Comparison of ENCODE assay signal across 8 mouse cellular contexts in the genomic region with DNA sequence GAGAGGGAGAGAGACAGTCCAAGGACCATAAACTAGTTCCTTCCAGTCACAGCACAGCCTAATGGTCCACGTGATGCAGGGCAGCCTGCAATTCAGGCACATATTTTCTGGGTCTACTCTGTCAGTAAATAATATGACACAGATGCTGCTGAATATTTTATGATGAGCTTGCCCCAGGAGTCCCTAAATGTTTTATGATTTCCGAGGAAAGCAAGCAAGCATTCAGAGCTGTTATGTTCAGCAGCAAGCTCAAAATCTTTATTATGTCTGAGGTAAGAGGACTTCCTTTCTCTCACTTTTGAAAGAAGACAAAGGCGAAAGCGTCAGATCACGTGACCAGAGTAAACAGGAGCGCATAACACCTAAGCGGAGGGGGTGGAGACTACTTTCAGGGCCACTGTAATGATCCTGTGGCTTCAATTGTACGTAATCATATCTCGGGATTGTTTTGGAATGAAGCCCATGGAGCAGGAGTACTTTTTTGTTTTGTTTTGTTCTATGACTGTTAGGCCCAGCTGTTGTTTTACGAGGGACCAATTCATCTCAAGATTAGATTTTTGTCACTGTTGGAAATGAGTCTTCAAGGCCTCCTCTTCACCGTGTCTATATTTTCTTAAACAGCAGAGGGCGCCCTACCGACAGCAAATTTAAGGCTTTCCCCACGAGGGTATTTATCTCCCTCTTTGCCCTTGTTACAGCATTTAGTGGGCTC.
DNase-seq lines count a peak whose midpoint lies in the region; ATAC-seq lines count a peak whose summit lies in the region.

No protein-coding gene starts in this region.

- peak; percentile 93 for ATAC-seq in kidney, embryonic 15.5 days (replicated peaks; ENCODE audit: low FRiP score)
- ATAC-seq in limb, embryonic 12.5 days (ENCODE audit: insufficient number of reproducible peaks, insufficient read depth, low FRiP score, low TSS enrichment, low read depth), result peak; percentile 88
- ATAC-seq in neural tube, embryonic 13.5 days (ENCODE audit: low read depth), result peak; percentile 95

- peak overlapping the region; percentile 66 for H3K27ac ChIP-seq in kidney, embryonic 15.5 days
- peak overlapping the region; percentile 59 for H3K27ac ChIP-seq in limb, embryonic 12.5 days
- H3K27ac ChIP-seq in neural tube, embryonic 13.5 days (replicated peaks), result peak overlapping the region; percentile 82

- 0 out of 2 replicates have a peak, but pooled peaks cover 3% of the 10 kb centered on the region for H3K4me1 ChIP-seq in kidney, embryonic 15.5 days
- H3K4me1 ChIP-seq in limb, embryonic 12.5 days (replicated peaks), result peaks cover 13% of the 10 kb centered on the region
- H3K4me1 ChIP-seq in neural tube, embryonic 13.5 days (replicated peaks), result peaks cover 34% of the 10 kb centered on the region

- intact Hi-C loops in gastrocnemius, postnatal 14 days (cut with DNase I; ENCODE audit: low total_unique reads), result loop anchor here (10.0 kb wide), 2 partner anchors 76 to 554 kb away; no protein-coding TSS in a partner anchor

- 0 out of 2 replicates have a peak overlapping the region, but pooled peaks have one; percentile 20 for H3K4me2 ChIP-seq in kidney, embryonic 15.5 days
- peak overlapping the region; percentile 42 for H3K4me2 ChIP-seq in limb, embryonic 12.5 days
- H3K4me2 ChIP-seq in neural tube, embryonic 13.5 days, result peak overlapping the region; percentile 17

- 27% methylated on average over 14 of the region's 14 CpGs for WGBS in kidney, embryonic 15.5 days
- WGBS in limb, embryonic 12.5 days, result 24% methylated on average over 14 of the region's 14 CpGs
- WGBS in neural tube, embryonic 13.5 days, result 23% methylated on average over 14 of the region's 14 CpGs

- no peaks in the 10 kb centered on the region for H3K27me3 ChIP-seq in kidney, embryonic 15.5 days
- H3K27me3 ChIP-seq in limb, embryonic 12.5 days, result no peaks in the 10 kb centered on the region
- H3K27me3 ChIP-seq in neural tube, embryonic 13.5 days, result no peaks in the 10 kb centered on the region

- H3K9ac ChIP-seq in kidney, embryonic 15.5 days, result no peak overlapping the region
- H3K9ac ChIP-seq in limb, embryonic 12.5 days (replicated peaks), result no peak overlapping the region
- 0 out of 2 replicates have a peak overlapping the region, but pooled peaks have one; percentile 18 for H3K9ac ChIP-seq in neural tube, embryonic 13.5 days

- H3K36me3 ChIP-seq in kidney, embryonic 15.5 days, result no peaks in the 10 kb centered on the region
- H3K36me3 ChIP-seq in limb, embryonic 12.5 days, result no peaks in the 10 kb centered on the region
- H3K36me3 ChIP-seq in neural tube, embryonic 13.5 days, result no peaks in the 10 kb centered on the region

- no peaks in the 10 kb centered on the region for H3K9me3 ChIP-seq in kidney, embryonic 15.5 days (replicated peaks)
- no peaks in the 10 kb centered on the region for H3K9me3 ChIP-seq in limb, embryonic 12.5 days
- H3K9me3 ChIP-seq in neural tube, embryonic 13.5 days, result no peaks in the 10 kb centered on the region

- H3K4me3 ChIP-seq in kidney, embryonic 15.5 days (replicated peaks), result no peak overlapping the region
- H3K4me3 ChIP-seq in limb, embryonic 12.5 days (replicated peaks), result peak overlapping the region; percentile 3; the same call in 1 of the 2 replicates
- no peak overlapping the region for H3K4me3 ChIP-seq in neural tube, embryonic 13.5 days

- DNase-seq in spleen, postnatal 10 days (ENCODE audit: low spot score in 2 of 2), result peak; percentile 5 to 23
- DNase-seq in spleen, adult 18-20 months, result no peak
- DNase-seq in cerebellum, postnatal 14 days, result peak; percentile 66 to 70
- DNase-seq in gastrocnemius, postnatal 14 days, result peak; percentile 32
- DNase-seq in spleen, postnatal 4 days (ENCODE audit: low spot score in 2 of 2), result no peak

Comparison
In these comparisons a context has a peak if more than half of its experiments do, and no peak if none do; other contexts are left out.
1. DNase-seq: peak in spleen, postnatal 10 days (2 of 2), cerebellum, postnatal 14 days (2 of 2) and gastrocnemius, postnatal 14 days (single experiment); none in spleen, adult 18-20 months (0 of 2) and spleen, postnatal 4 days (0 of 2).
2. Peak in every context shown above with its lines, with median percentiles within 50 percentile points of each other: ATAC-seq, H3K27ac ChIP-seq and H3K4me2 ChIP-seq.